Mouse (Mus musculus) hindbrain, postnatal 0 days (tissue): Measurements from ENCODE around the gene Kcnn4. TPM values are rescaled to one million over a fixed set of nuclear protein-coding genes. Genes with fewer than 3 reads are reported as not detected.

Experiments
- ATAC-seq: fragments of 200-750 bp; cut with Nextera tagmentation; 2 replicates; pipeline ENCODE4 v1.8.0; 2017; ENCODE audit warnings: mild to moderate bottlenecking, moderate TSS enrichment, moderate library complexity
- DNase-seq: peaks from one replicate; pipeline ENCODE4 v3.0.0-alpha.2; 2015; ENCODE audit warnings: low spot score
- H3K27ac ChIP-seq: fragments of 300-500 bp; sonication (generic); 2 replicates; pipeline ENCODE4 v1.5.1; 2014; ENCODE audit warnings: mild to moderate bottlenecking
- H3K27me3 ChIP-seq: fragments of 300-500 bp; sonication (generic); 2 replicates; pipeline ENCODE4 v1.6.1; 2014; ENCODE audit warnings: low read length, mixed read lengths; ENCODE audit not compliant: insufficient read depth
- H3K36me3 ChIP-seq: fragments of 300-500 bp; sonication (generic); 2 replicates; pipeline ENCODE4 v1.6.1; 2014; ENCODE audit warnings: low read length, mixed read lengths; ENCODE audit not compliant: insufficient read depth
- H3K4me1 ChIP-seq: fragments of 300-500 bp; sonication (generic); 2 replicates; pipeline ENCODE4 v1.6.1; 2014; ENCODE audit warnings: antibody characterized with exemption, low read length, mixed read lengths; ENCODE audit not compliant: insufficient read depth
- H3K4me2 ChIP-seq: fragments of 300-500 bp; sonication (generic); 2 replicates; pipeline ENCODE4 v1.6.1; 2014; ENCODE audit warnings: low read depth, mild to moderate bottlenecking, low read length, moderate library complexity, mixed read lengths
- H3K4me3 ChIP-seq: fragments of 300-500 bp; sonication (generic); 2 replicates; pipeline ENCODE4 v1.5.1; 2014; ENCODE audit warnings: low read length
- H3K9ac ChIP-seq: fragments of 300-500 bp; sonication (generic); replicated peaks from 2 replicates; pipeline ENCODE4 v1.6.1; 2014; ENCODE audit warnings: mild to moderate bottlenecking, low read length, moderate library complexity, mixed read lengths
- H3K9me3 ChIP-seq: fragments of 300-500 bp; sonication (generic); 2 replicates; pipeline ENCODE4 v1.6.1; 2016; ENCODE audit warnings: low read length, mixed read lengths
- CTCF ChIP-seq: IDR thresholded peaks from 2 replicates; pipeline ENCODE4 v1.5.1; 2016; ENCODE audit warnings: antibody characterized with exemption, control low read depth, low read depth
- WGBS: fragments of 180-500 bp; shearing (Covaris S2); extraction: QIAGEN DNeasy Blood & Tissue Kit; methylation state at CpG from one replicate; pipeline ENCODE4 v1.1.7; 2014; 5-methylcytosine and 5-hydroxymethylcytosine counted together
- polyA plus RNA-seq: library from polyadenylated mRNA; unstranded; fragments of >200 nt; fragmentation: Nextera tagmentation; extraction: Ambion mirVana; gene quantifications from 2 replicates; pipeline ENCODE4 v1.2.1, GENCODE M21; 2015
- total RNA-seq: library from RNA; depleted of rRNA; stranded (reverse); fragments of >200 nt; gene quantifications from 2 replicates; pipeline ENCODE4 v1.2.3, GENCODE M21; 2014

Gene Kcnn4
- total and polyA plus RNA-seq, 2 experiments from 2014 or later: 1.2 to 3.9 TPM

GRCm38 (mm10) chr7:24365258-24366014, 4.6 kb upstream of the Kcnn4 start:
- no peak overlapping the region for H3K27ac ChIP-seq
- peak overlapping the region; percentile 24; the same call in 1 of the 2 replicates for H3K9ac ChIP-seq
- H3K9me3 ChIP-seq: no peaks in the 10 kb centered on the region
- H3K36me3 ChIP-seq: no peaks in the 10 kb centered on the region
- no peaks in the 10 kb centered on the region for H3K27me3 ChIP-seq
- H3K4me3 ChIP-seq: no peak overlapping the region
- peaks cover 3% of the 10 kb centered on the region; the same call in 1 of the 2 replicates for H3K4me1 ChIP-seq
- 77% methylated on average over 5 of the region's 5 CpGs for WGBS
- DNase-seq (no peak), ATAC-seq (peak; percentile 5)
- H3K4me2 ChIP-seq: no peak overlapping the region
- TF ChIP-seq CTCF: no peak

DNA sequence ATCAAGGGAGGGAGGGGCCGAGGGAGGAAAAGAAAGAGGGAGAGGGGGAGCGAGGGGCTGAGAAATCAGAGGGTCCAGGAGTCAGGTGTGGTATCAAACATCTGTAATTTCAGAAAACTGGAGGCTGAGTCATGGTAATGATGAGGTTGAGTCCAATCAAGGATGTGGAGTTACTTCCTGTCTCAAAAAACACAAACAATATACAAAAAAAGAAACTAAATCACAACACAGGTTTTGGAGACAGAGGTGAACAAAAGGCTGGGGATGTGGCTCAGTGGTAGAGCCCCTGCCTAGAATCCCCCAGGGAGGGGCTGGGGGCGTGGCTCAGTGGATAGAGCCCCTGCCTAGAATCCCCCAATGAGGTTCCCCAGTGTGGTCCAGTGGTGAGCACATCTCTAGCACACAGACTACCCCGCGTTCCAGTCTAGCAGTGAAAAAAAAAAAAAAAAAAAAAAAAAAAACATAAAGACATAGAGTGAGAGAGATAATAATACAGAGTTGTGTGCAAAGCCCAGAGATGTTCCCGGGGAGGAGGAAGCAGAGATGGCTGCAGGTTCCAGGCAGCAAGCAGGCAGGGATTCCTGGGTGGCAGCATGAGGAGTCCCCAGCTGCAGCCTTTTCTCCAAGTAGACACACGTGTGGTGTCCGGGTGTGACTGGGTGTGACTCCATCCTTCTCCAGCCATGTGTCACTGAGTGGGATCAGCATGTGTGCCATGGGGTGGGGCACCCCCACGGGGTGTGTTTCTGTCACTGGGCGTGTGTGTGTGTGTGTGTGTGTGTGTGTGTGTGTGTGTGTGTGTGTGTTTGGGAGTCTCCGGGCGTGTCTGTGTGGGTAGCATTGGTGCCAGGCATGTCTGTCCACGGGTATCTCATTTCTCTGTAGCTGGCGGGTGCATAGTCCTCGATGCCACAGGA, 3.1 kb upstream of the Kcnn4 start:
- no peak for ATAC-seq
- H3K4me2 ChIP-seq: no peak overlapping the region

DNA sequence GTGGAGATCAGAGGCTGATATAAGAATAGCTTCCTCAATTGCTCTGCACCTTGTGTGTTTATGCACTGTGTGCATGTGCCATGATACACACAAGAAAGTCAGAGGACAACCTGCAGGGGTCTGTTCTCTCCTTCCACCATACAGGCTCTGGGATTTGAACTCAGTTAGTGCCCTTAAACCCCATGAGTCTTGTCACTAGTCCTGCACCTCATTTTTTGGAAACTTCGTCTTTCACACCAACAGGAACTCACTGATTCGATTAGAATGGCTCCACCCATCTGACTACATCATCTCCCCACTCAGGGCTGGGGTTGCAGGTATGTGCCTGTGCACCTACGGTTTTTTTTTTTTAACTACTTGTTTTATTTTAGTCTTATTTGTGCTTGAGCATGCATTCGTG, 1.8 kb upstream of the Kcnn4 start:
- Histone ChIP-seq H3K9me3 (no peaks in the 10 kb centered on the region), H3K36me3 (no peaks in the 10 kb centered on the region), H3K4me1 (peaks cover 3% of the 10 kb centered on the region; the same call in 1 of the 2 replicates), H3K4me3 (no peak overlapping the region), H3K27me3 (no peaks in the 10 kb centered on the region), H3K4me2 (no peak overlapping the region), H3K27ac (no peak overlapping the region), H3K9ac (no peak overlapping the region)
- ATAC-seq: no peak
- no peak for TF ChIP-seq CTCF
- no peak for DNase-seq
- 71% methylated on average over 4 of the region's 4 CpGs for WGBS

More for the DNA sequence above, 3.1 kb upstream of the Kcnn4 start:
- no peak overlapping the region for H3K27ac ChIP-seq
- 81% methylated on average over 15 of the region's 15 CpGs for WGBS
- no peak overlapping the region for H3K9ac ChIP-seq
- no peaks in the 10 kb centered on the region for H3K27me3 ChIP-seq
- no peak for DNase-seq
- no peak for TF ChIP-seq CTCF
- no peaks in the 10 kb centered on the region for H3K36me3 ChIP-seq
- H3K4me3 ChIP-seq: no peak overlapping the region
- H3K9me3 ChIP-seq: no peaks in the 10 kb centered on the region
- peaks cover 3% of the 10 kb centered on the region; the same call in 1 of the 2 replicates for H3K4me1 ChIP-seq

DNA sequence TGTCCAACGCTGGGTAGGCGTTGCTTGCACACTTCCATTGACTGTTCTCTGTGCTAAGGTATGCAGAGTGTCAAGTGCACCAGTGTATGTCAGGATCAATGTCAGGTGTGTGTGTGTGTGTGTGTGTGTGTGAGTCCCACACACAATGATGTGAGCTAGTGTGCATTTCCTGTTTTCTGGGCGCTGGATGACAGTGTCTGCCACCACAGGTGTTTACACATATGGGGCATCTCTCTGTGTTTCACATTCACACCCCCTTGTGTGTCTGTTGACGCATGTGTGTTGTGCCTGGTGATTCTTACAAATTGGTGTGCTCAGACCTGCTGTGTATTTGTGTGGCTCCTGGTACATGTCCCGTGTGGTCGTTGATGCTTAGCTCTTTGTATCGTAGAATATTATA, 1.1 kb upstream of the Kcnn4 start:
- Histone ChIP-seq H3K27me3 (no peaks in the 10 kb centered on the region), H3K9ac (no peak overlapping the region), H3K36me3 (no peaks in the 10 kb centered on the region), H3K4me1 (peaks cover 3% of the 10 kb centered on the region; the same call in 1 of the 2 replicates), H3K4me3 (no peak overlapping the region), H3K4me2 (no peak overlapping the region), H3K27ac (no peak overlapping the region), H3K9me3 (no peaks in the 10 kb centered on the region)
- TF ChIP-seq CTCF: no peak
- 94% methylated on average over 7 of the region's 7 CpGs for WGBS
- no peak for DNase-seq
- ATAC-seq: no peak

GRCm38 (mm10) chr7:24371012-24371808, 1.1 kb downstream of the Kcnn4 start:
- Histone ChIP-seq H3K9me3 (no peaks in the 10 kb centered on the region), H3K27ac (no peak overlapping the region), H3K4me2 (no peak overlapping the region), H3K27me3 (no peaks in the 10 kb centered on the region), H3K4me1 (no peaks in the 10 kb centered on the region; the same call in 1 of the 2 replicates), H3K4me3 (no peak overlapping the region), H3K9ac (no peak overlapping the region), H3K36me3 (no peaks in the 10 kb centered on the region)
- DNase-seq (no peak), ATAC-seq (no peak)
- 86% methylated on average over 7 of the region's 7 CpGs for WGBS
- TF ChIP-seq CTCF: no peak

DNA sequence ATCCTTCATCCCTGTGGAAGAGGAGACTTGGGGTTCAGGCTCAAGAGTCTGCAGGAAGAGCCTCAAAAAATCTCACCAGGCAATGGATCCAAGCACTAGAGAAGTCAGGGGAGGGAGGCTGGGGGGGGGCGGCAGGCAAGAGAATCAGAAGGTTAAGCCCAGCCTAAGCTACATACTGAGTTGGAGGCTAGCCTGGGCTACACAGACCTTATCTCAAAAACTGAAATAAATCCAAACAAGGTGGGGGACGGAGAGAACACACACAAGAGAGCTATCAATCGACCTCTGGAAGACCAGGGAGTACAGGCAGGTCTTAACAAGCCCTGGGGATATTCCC, 1.7 kb downstream of the Kcnn4 start:
- no peaks in the 10 kb centered on the region for H3K27me3 ChIP-seq
- TF ChIP-seq CTCF: no peak
- H3K4me2 ChIP-seq: no peak overlapping the region
- H3K36me3 ChIP-seq: no peaks in the 10 kb centered on the region
- no peaks in the 10 kb centered on the region for H3K9me3 ChIP-seq
- 75% methylated on average over 3 of the region's 3 CpGs for WGBS
- DNase-seq (no peak), ATAC-seq (no peak)
- H3K27ac ChIP-seq: no peak overlapping the region
- H3K4me3 ChIP-seq: no peak overlapping the region
- H3K4me1 ChIP-seq: no peaks in the 10 kb centered on the region; the same call in 1 of the 2 replicates
- no peak overlapping the region for H3K9ac ChIP-seq
